ENCODE assay signal across 7 mouse cellular contexts in the genomic region with DNA sequence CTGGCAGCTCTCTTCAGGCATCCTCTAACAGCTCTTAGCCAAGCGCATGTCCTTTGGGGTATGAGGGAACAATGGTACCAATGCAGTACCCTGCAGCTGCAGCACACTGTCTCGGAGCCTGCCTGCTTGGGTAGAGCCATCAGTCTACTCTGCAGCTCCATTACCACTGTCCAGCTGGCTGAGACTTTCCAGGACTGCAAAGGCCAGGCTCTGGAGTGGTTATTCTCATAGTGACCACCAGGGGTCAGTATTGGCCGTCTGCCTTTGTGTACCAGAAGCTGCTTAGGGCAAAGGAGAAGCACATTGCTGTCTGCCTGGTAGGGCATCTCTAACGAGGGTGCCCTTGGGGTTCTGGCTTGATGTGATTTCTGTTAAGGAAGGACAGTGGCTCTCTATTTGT. TPM values are rescaled to one million over a fixed set of nuclear protein-coding genes. Genes with fewer than 3 reads are reported as not detected.
A peak's percentile ranks its signal among the peaks of the same experiment; 100 is the strongest.
DNase-seq lines count a peak whose midpoint lies in the region; ATAC-seq lines count a peak whose summit lies in the region.

No protein-coding gene starts in this region.

- peaks cover 12% of the 10 kb centered on the region for H3K4me1 ChIP-seq in intestine, embryonic 16.5 days (ENCODE audit: control insufficient read depth, insufficient read depth, low read length)

- H3K27ac ChIP-seq in intestine, embryonic 16.5 days (ENCODE audit: low read length): no peak overlapping the region

- H3K4me2 ChIP-seq in intestine, embryonic 16.5 days (ENCODE audit: low read depth, low read length): no peak overlapping the region

- no peaks in the 10 kb centered on the region for H3K36me3 ChIP-seq in intestine, embryonic 16.5 days (ENCODE audit: control insufficient read depth, insufficient read depth, low read length)

- no peak overlapping the region for H3K4me3 ChIP-seq in intestine, embryonic 16.5 days (ENCODE audit: low read length)

- DNase-seq in adrenal gland, adult 18-20 months (ENCODE audit: low spot score in 2 of 2): peak; percentile 68
- DNase-seq in gastrocnemius, postnatal 14 days: peak; percentile 72
- peak; percentile 87 for DNase-seq in left cerebral cortex, postnatal 14 days (ENCODE audit: low spot score in 2 of 2)
- DNase-seq in mesoderm, embryonic 11.5 days (ENCODE audit: low read depth, low spot score): peak; percentile 85
- DNase-seq in right cerebral cortex, postnatal 25 days: peak; percentile 73

- 20% methylated on average over 4 of the region's 4 CpGs for WGBS in intestine, embryonic 16.5 days

- no peaks in the 10 kb centered on the region for H3K9me3 ChIP-seq in intestine, embryonic 16.5 days (ENCODE audit: control insufficient read depth, low read length)

- no peak overlapping the region for H3K9ac ChIP-seq in intestine, embryonic 16.5 days (ENCODE audit: low read depth, low read length)

- peak; percentile 51 for ATAC-seq in common myeloid progenitor, adult 5-6 weeks (replicated peaks; ENCODE audit: low read depth, poor library complexity, severe bottlenecking)
- ATAC-seq in intestine, embryonic 16.5 days: peak; percentile 61

- no peaks in the 10 kb centered on the region for H3K27me3 ChIP-seq in intestine, embryonic 16.5 days (replicated peaks; ENCODE audit: control insufficient read depth, insufficient read depth, low read length)

- intact Hi-C loops in gastrocnemius, postnatal 14 days (cut with DNase I; ENCODE audit: low total_unique reads): loop anchor here (2.0 kb wide), 1 partner anchor 51 kb away; no protein-coding TSS in a partner anchor
- intact Hi-C loops in left cerebral cortex, postnatal 14 days (cut with DNase I): loop anchor here (1.0 kb wide), 1 partner anchor 51 kb away; no protein-coding TSS in a partner anchor

RNA-seq across cellular contexts. Expression of gene Adgrg1, which starts 24.5 kb away (rescaled TPM):
- 10 to 100 TPM; 24.1 to 43.3 TPM for total RNA-seq in adrenal gland, adult 18-20 months (2021)
- 293 and 407 TPM in 2 replicates for total RNA-seq in common myeloid progenitor, adult 5-6 weeks (2017)
- 10 to 100 TPM; 21.4 to 38.2 TPM for total RNA-seq in gastrocnemius, postnatal 14 days (2021)
- polyA plus RNA-seq in intestine, embryonic 16.5 days (2015; fragmentation: Nextera tagmentation; extraction: Ambion mirVana): 24.4 and 26.8 TPM in 2 replicates
- total RNA-seq in left cerebral cortex, postnatal 14 days (2021): 100 to 1,000 TPM in 1 of 2 experiments, 10 to 100 TPM in 1; 93.3 to 110 TPM

RNA-seq across cellular contexts. Expression of gene Adgrg5, which starts 26.6 kb away (rescaled TPM):
- total RNA-seq in adrenal gland, adult 18-20 months (2021): 1 to 10 TPM; 1.4 to 1.6 TPM
- total RNA-seq in common myeloid progenitor, adult 5-6 weeks (2017): 0.05 TPM in 1 of 2 replicates, not detected in the other
- total RNA-seq in gastrocnemius, postnatal 14 days (2021): not detected
- 1.6 and 2.8 TPM in 2 replicates for polyA plus RNA-seq in intestine, embryonic 16.5 days (2015; fragmentation: Nextera tagmentation; extraction: Ambion mirVana)
- total RNA-seq in left cerebral cortex, postnatal 14 days (2021): not detected

RNA-seq across cellular contexts. Expression of gene Ccdc102a, which starts 32.1 kb away (rescaled TPM):
- total RNA-seq in adrenal gland, adult 18-20 months (2021): 1 to 10 TPM; 5.2 to 5.5 TPM
- total RNA-seq in common myeloid progenitor, adult 5-6 weeks (2017): 0.58 and 2.2 TPM in 2 replicates
- total RNA-seq in gastrocnemius, postnatal 14 days (2021): 10 to 100 TPM in 1 of 2 experiments, 1 to 10 TPM in 1; 7.1 to 10.9 TPM
- polyA plus RNA-seq in intestine, embryonic 16.5 days (2015; fragmentation: Nextera tagmentation; extraction: Ambion mirVana): 10.9 and 11.5 TPM in 2 replicates
- total RNA-seq in left cerebral cortex, postnatal 14 days (2021): 1 to 10 TPM; 2.0 to 2.4 TPM
